Mouse (Mus musculus) limb, embryonic 10.5 days (tissue): ENCODE data around the gene Gjc2. TPM values are rescaled to one million over a fixed set of nuclear protein-coding genes. Genes with fewer than 3 reads are reported as not detected.

Experiments used
- DNase-seq: peaks from one replicate; pipeline ENCODE4 v3.0.0-alpha.2; 2017; ENCODE audit warnings: low spot score
- H3K27ac ChIP-seq: fragments of 300-500 bp; sonication (generic); 2 replicates; pipeline ENCODE4 v1.5.1; 2016; ENCODE audit warnings: mild to moderate bottlenecking
- H3K27me3 ChIP-seq: fragments of 300-500 bp; sonication (generic); 2 replicates; pipeline ENCODE4 v1.6.1; 2016; ENCODE audit warnings: low read depth, mild to moderate bottlenecking; ENCODE audit not compliant: poor library complexity, severe bottlenecking
- H3K36me3 ChIP-seq: fragments of 300-500 bp; sonication (generic); 2 replicates; pipeline ENCODE4 v1.6.1; 2016; ENCODE audit warnings: mild to moderate bottlenecking, moderate library complexity
- H3K4me1 ChIP-seq: fragments of 300-500 bp; sonication (generic); 2 replicates; pipeline ENCODE4 v1.6.1; 2016
- H3K4me3 ChIP-seq: fragments of 300-500 bp; sonication (generic); 2 replicates; pipeline ENCODE4 v1.5.1; 2016; ENCODE audit warnings: mild to moderate bottlenecking, moderate library complexity
- H3K9me3 ChIP-seq: fragments of 300-500 bp; sonication (generic); replicated peaks from 2 replicates; pipeline ENCODE4 v1.6.1; 2016; ENCODE audit warnings: mild to moderate bottlenecking
- WGBS: fragments of 180-500 bp; shearing (Covaris S2); methylation state at CpG from one replicate; pipeline ENCODE4 v1.1.7; 2016; 5-methylcytosine and 5-hydroxymethylcytosine counted together
- polyA plus RNA-seq: library from polyadenylated mRNA; unstranded; fragments of >200 nt; fragmentation: Nextera tagmentation; extraction: Ambion mirVana; gene quantifications from 2 replicates; pipeline ENCODE4 v1.2.1, GENCODE M21; 2016

The Gjc2 gene
- polyA plus RNA-seq, 1 experiment from 2014 or later = 0.23 TPM

GRCm38 (mm10) chr11:59196230-59196629, 13.2 kb upstream of the Gjc2 start:
- H3K27me3 ChIP-seq = no peaks in the 10 kb centered on the region
- no peak overlapping the region for H3K4me3 ChIP-seq
- H3K9me3 ChIP-seq = no peaks in the 10 kb centered on the region
- peaks cover 4% of the 10 kb centered on the region for H3K4me1 ChIP-seq
- H3K36me3 ChIP-seq = peaks cover 22% of the 10 kb centered on the region
- H3K27ac ChIP-seq = no peak overlapping the region
- no peak for DNase-seq

- Histone ChIP-seq H3K36me3 (no peaks in the 10 kb centered on the region), H3K4me1 (peaks cover 14% of the 10 kb centered on the region), H3K27me3 (no peaks in the 10 kb centered on the region), H3K4me3 (peak within 1 kb of the TSS; percentile 63), H3K9me3 (no peaks in the 10 kb centered on the region), H3K27ac (peak within 1 kb of the TSS; percentile 84)
- 5% methylated on average over 16 of the region's 16 CpGs for WGBS
- DNase-seq = no peak
Observed at GRCm38 (mm10) chr11:59192059-59192386, 9.0 kb upstream of the Gjc2 start, which contains the start of gene Guk1. TSS of gene Guk1 (minus strand) at chr11:59192212.

- under 1% methylated on average over 58 of the region's 59 CpGs for WGBS
- DNase-seq = peak; percentile 91
- Histone ChIP-seq H3K4me3 (peak overlapping the region; percentile 63), H3K27ac (peak overlapping the region; percentile 84), H3K36me3 (peaks cover 3% of the 10 kb centered on the region), H3K27me3 (no peaks in the 10 kb centered on the region), H3K9me3 (no peaks in the 10 kb centered on the region), H3K4me1 (peaks cover 14% of the 10 kb centered on the region)
Observed at GRCm38 (mm10) chr11:59191231-59192058, 8.4 kb upstream of the Gjc2 start.

GRCm38 (mm10) chr11:59187706-59188105, 4.7 kb upstream of the Gjc2 start:
- peaks cover 14% of the 10 kb centered on the region for H3K4me1 ChIP-seq
- DNase-seq = no peak
- H3K27me3 ChIP-seq = no peaks in the 10 kb centered on the region
- H3K9me3 ChIP-seq = no peaks in the 10 kb centered on the region
- H3K36me3 ChIP-seq = peaks cover 41% of the 10 kb centered on the region
- 84% methylated on average over 6 of the region's 6 CpGs for WGBS
- H3K4me3 ChIP-seq = no peak overlapping the region
- H3K27ac ChIP-seq = no peak overlapping the region

- no peak for DNase-seq
Observed at GRCm38 (mm10) chr11:59185490-59185889, 2.5 kb upstream of the Gjc2 start.

GRCm38 (mm10) chr11:59183821-59184220, 808 bp upstream of the Gjc2 start:
- WGBS = 61% methylated on average over 3 of the region's 3 CpGs
- H3K4me1 ChIP-seq = 0 out of 2 replicates have a peak, but pooled peaks cover 3% of the 10 kb centered on the region
- peaks cover 46% of the 10 kb centered on the region for H3K36me3 ChIP-seq
- H3K27ac ChIP-seq = no peak overlapping the region
- H3K9me3 ChIP-seq = no peaks in the 10 kb centered on the region
- no peak for DNase-seq
- peaks cover 19% of the 10 kb centered on the region for H3K27me3 ChIP-seq
- H3K4me3 ChIP-seq = no peak overlapping the region

More at GRCm38 (mm10) chr11:59185490-59185889, 2.5 kb upstream of the Gjc2 start:
- 82% methylated on average over 5 of the region's 5 CpGs for WGBS
- H3K27ac ChIP-seq = no peak overlapping the region
- peaks cover 2% of the 10 kb centered on the region; the same call in 1 of the 2 replicates for H3K27me3 ChIP-seq
- H3K4me1 ChIP-seq = 0 out of 2 replicates have a peak, but pooled peaks cover 7% of the 10 kb centered on the region
- H3K36me3 ChIP-seq = peaks cover 46% of the 10 kb centered on the region
- no peaks in the 10 kb centered on the region for H3K9me3 ChIP-seq
- no peak overlapping the region for H3K4me3 ChIP-seq

GRCm38 (mm10) chr11:59176921-59177320, 6.1 kb downstream of the Gjc2 start:
- 7% methylated on average over 34 of the region's 34 CpGs for WGBS
- Histone ChIP-seq H3K4me3 (peak overlapping the region; percentile 30; the same call in 1 of the 2 replicates), H3K36me3 (no peaks in the 10 kb centered on the region), H3K4me1 (peaks cover 9% of the 10 kb centered on the region), H3K27me3 (peaks cover 85% of the 10 kb centered on the region), H3K9me3 (no peaks in the 10 kb centered on the region), H3K27ac (no peak overlapping the region)
- no peak for DNase-seq

- peaks cover 9% of the 10 kb centered on the region for H3K4me1 ChIP-seq
- H3K9me3 ChIP-seq = no peaks in the 10 kb centered on the region
- DNase-seq = no peak
- H3K27ac ChIP-seq = no peak overlapping the region
- H3K4me3 ChIP-seq = peak overlapping the region; percentile 30
- 4% methylated on average over 48 of the region's 48 CpGs for WGBS
- no peaks in the 10 kb centered on the region for H3K36me3 ChIP-seq
- H3K27me3 ChIP-seq = peaks cover 85% of the 10 kb centered on the region
Observed at GRCm38 (mm10) chr11:59176475-59176874, 6.5 kb downstream of the Gjc2 start.

- WGBS = 65% methylated on average over 6 of the region's 6 CpGs
- DNase-seq = no peak
Observed at GRCm38 (mm10) chr11:59174189-59174838, 8.7 kb downstream of the Gjc2 start.

GRCm38 (mm10) chr11:59170549-59170948, 12.5 kb downstream of the Gjc2 start:
- H3K4me3 ChIP-seq = no peak overlapping the region
- H3K4me1 ChIP-seq = peaks cover 6% of the 10 kb centered on the region
- H3K27me3 ChIP-seq = peaks cover 33% of the 10 kb centered on the region
- no peaks in the 10 kb centered on the region for H3K36me3 ChIP-seq
- no peak overlapping the region for H3K27ac ChIP-seq
- no peak for DNase-seq
- H3K9me3 ChIP-seq = no peaks in the 10 kb centered on the region
- WGBS = 74% methylated on average over 4 of the region's 4 CpGs

More at GRCm38 (mm10) chr11:59174189-59174838, 8.7 kb downstream of the Gjc2 start:
- H3K27ac ChIP-seq = no peak overlapping the region
- peaks cover 15% of the 10 kb centered on the region for H3K4me1 ChIP-seq
- no peaks in the 10 kb centered on the region for H3K9me3 ChIP-seq
- H3K4me3 ChIP-seq = no peak overlapping the region
- peaks cover 71% of the 10 kb centered on the region for H3K27me3 ChIP-seq
- H3K36me3 ChIP-seq = no peaks in the 10 kb centered on the region

GRCm38 (mm10) chr11:59169807-59170206, 13.2 kb downstream of the Gjc2 start:
- H3K27me3 ChIP-seq = peaks cover 26% of the 10 kb centered on the region
- no peak overlapping the region for H3K27ac ChIP-seq
- H3K4me3 ChIP-seq = no peak overlapping the region
- H3K36me3 ChIP-seq = no peaks in the 10 kb centered on the region
- peaks cover 6% of the 10 kb centered on the region for H3K4me1 ChIP-seq
- DNase-seq = no peak
- no peaks in the 10 kb centered on the region for H3K9me3 ChIP-seq
- WGBS = 56% methylated on average over 3 of the region's 3 CpGs

- Histone ChIP-seq H3K27me3 (no peaks in the 10 kb centered on the region), H3K4me3 (no peak overlapping the region), H3K9me3 (no peaks in the 10 kb centered on the region), H3K36me3 (no peaks in the 10 kb centered on the region), H3K27ac (no peak overlapping the region), H3K4me1 (peaks cover 22% of the 10 kb centered on the region)
- DNase-seq = no peak
- WGBS = 69% methylated on average over 2 of the region's 2 CpGs
Observed at GRCm38 (mm10) chr11:59165616-59166241, 17.3 kb downstream of the Gjc2 start.

GRCm38 (mm10) chr11:59164384-59164783, 18.6 kb downstream of the Gjc2 start:
- Histone ChIP-seq H3K36me3 (no peaks in the 10 kb centered on the region), H3K27me3 (no peaks in the 10 kb centered on the region), H3K4me1 (peaks cover 16% of the 10 kb centered on the region; the same call in 1 of the 2 replicates), H3K9me3 (no peaks in the 10 kb centered on the region), H3K4me3 (peak overlapping the region; percentile 69), H3K27ac (peak overlapping the region; percentile 94)
- no peak for DNase-seq
- WGBS = 82% methylated on average over 9 of the region's 9 CpGs
